Mouse (Mus musculus) myocyte (in vitro differentiated cells): ENCODE measurements around the gene Ssbp3.

ENCODE experiments used
- CEBPB ChIP-seq: IDR thresholded peaks from 2 replicates; pipeline ENCODE4 v1.6.1; 2011; ENCODE audit warnings: mild to moderate bottlenecking, moderate library complexity; ENCODE audit not compliant: poor library complexity, insufficient read depth, severe bottlenecking
- E2F4 ChIP-seq: IDR thresholded peaks from one replicate; pipeline ENCODE4 v1.6.1; 2011; ENCODE audit warnings: mild to moderate bottlenecking, control low read depth, moderate library complexity; ENCODE audit not compliant: insufficient read depth
- MAX ChIP-seq: IDR thresholded peaks from one replicate; pipeline ENCODE4 v1.6.1; 2011; ENCODE audit warnings: low read depth, mild to moderate bottlenecking, control low read depth
- MYOD1 ChIP-seq, 3 experiments: IDR thresholded peaks; one replicate each; pipeline ENCODE4 v1.6.1; 2011; ENCODE audit warnings: control low read depth in 2 of 3, low read depth in 2 of 3, mild to moderate bottlenecking in 2 of 3, moderate library complexity in 1 of 3; ENCODE audit not compliant: insufficient read length in 2 of 3, control insufficient read depth in 1 of 3
- MYOG ChIP-seq, 3 experiments: IDR thresholded peaks; one replicate each; pipeline ENCODE4 v1.6.1; 2011; ENCODE audit warnings: control low read depth in 2 of 3, low read depth in 2 of 3, mild to moderate bottlenecking in 2 of 3; ENCODE audit not compliant: insufficient read length in 2 of 3, control insufficient read depth in 1 of 3, insufficient read depth in 1 of 3
- POLR2A ChIP-seq: IDR thresholded peaks from one replicate; pipeline ENCODE4 v1.6.1; 2011; ENCODE audit warnings: low read depth, mild to moderate bottlenecking, control low read depth, moderate library complexity; ENCODE audit not compliant: insufficient read length
- REST ChIP-seq: IDR thresholded peaks from one replicate; pipeline ENCODE4 v1.6.1; 2011; ENCODE audit warnings: mild to moderate bottlenecking, control low read depth, moderate library complexity; ENCODE audit not compliant: insufficient read depth, insufficient read length
- TCF12 ChIP-seq: IDR thresholded peaks from one replicate; pipeline ENCODE4 v1.6.1; 2011; ENCODE audit warnings: mild to moderate bottlenecking, control low read depth; ENCODE audit not compliant: poor library complexity, insufficient read depth, severe bottlenecking
- TCF3 ChIP-seq: IDR thresholded peaks from one replicate; pipeline ENCODE4 v1.6.1; 2011; ENCODE audit warnings: low read depth, control low read depth; ENCODE audit not compliant: insufficient read length
- USF1 ChIP-seq: IDR thresholded peaks from one replicate; pipeline ENCODE4 v1.6.1; 2011; ENCODE audit warnings: low read depth, mild to moderate bottlenecking, control low read depth, moderate library complexity

GRCm38 (mm10) chr4:106909797-106910196 is 704 bp upstream of the Ssbp3 start:
- no peak for TF ChIP-seq USF1
- no peak for TF ChIP-seq POLR2A
- TF ChIP-seq E2F4, result no peak
- TF ChIP-seq REST, result no peak
- TF ChIP-seq MAX, result no peak
- no peak for TF ChIP-seq MYOG (IDR thresholded peaks at IDR 0.05; ENCODE audit: control insufficient read depth in 1 of 3, insufficient read depth in 1 of 3, insufficient read length in 2 of 3, low read depth in 2 of 3)
- TF ChIP-seq MYOD1 (IDR thresholded peaks at IDR 0.05; ENCODE audit: control insufficient read depth in 1 of 3, insufficient read length in 2 of 3, low read depth in 2 of 3), result no peak
- no peak for TF ChIP-seq TCF3
- TF ChIP-seq CEBPB, result no peak
- TF ChIP-seq TCF12, result no peak
